Mouse (Mus musculus): ENCODE data around the gene 1700123O20Rik.

Gene 1700123O20Rik

DNA sequence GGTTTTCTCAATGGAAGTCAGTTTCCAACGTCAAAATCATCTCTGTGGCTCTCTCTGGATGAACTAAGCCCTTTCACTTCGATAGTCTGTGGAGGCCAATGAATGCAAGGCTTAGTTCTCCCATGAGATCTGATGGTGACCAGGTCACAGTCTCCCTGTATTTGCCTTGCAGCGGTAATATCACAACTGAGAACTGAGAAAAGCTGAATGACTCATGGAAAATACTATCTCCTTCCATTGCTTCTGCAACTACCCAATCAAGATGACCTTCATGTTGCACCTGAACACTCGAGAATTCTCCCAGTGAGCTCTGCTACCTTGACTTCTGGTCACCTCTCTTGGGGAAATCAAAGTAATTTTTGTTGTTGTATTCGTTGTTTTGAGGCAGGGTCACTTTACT is 41.5 kb downstream of the 1700123O20Rik start:
- DNase-seq: no peak

DNA sequence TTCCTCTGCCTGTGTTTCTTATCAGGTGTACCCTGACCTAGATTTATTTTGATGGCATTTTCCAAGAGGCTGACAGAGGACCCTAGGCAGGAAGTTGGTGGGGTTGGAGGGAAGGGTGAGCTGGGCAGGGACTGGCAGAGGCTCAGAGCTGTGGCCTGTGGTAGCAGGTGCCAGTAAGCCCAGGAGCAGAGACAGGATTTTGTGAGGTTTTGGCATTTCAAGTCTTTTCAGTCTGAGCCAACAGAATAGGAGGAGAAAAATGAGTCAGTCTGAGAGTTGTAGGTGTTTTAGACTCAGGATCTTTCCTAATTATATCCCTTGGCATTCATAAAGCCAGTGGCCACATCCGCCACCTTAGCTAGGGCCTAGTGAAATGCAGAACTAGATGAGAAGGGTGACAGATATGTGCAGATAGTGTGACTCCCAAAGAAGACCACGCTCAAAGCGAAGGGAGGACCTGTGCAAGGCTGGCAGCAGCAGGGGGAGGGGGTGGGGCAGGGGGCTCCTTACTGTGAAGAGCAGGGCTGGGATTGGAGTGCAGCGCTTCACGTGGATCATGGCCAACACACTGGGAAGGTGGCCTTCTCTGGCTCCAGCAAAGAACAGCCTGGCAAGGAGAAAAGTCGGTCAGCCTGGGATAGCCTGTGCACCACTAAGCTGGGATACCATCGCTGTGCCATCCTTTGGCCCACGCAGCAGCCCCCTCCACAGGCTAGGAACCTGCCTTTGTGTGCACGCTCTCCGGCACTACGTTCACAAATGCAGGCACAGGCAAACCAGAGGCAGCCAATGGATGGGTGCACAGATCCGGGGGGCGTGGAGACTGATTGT is 43.0 kb downstream of the 1700123O20Rik start:
- DNase-seq: no peak

DNA sequence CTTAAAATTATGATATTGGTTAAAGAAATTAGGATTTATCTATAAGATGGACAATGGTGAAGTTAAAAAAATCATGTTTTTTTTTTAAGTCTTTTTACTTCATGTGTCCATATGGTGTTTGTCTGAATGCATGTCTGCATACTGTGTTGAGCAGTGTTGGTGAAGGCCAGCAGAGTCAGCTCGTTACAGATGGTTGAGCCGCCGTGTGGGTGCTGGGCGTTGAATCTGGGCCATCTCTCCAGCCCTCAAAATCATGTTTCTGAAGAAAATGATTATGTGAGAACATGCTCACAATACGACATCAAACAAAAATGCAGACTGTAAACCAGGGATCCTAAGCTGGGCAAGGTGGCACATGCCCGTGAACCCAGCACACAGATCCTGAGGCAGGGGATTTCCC is 44.3 kb downstream of the 1700123O20Rik start:
- no peak for DNase-seq

DNA sequence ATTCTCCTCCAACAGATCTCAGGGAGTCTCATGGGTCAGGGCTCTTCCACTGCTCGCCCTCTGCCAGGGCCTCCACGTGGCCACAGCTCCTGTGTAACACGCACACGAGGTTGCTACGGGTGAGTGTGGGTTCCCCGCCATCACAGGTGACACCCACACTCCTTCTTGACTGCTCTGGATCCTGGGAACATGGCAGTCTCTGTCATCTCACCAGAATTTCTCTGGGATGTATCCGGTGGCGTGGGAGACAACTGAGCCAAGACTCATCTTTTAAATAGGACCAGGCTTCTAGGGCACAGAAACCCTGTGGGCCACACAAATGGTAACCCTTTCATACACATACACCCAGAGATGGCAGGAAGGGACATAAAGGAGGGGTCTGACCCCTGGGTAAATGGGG is 46.2 kb downstream of the 1700123O20Rik start:
- DNase-seq: no peak

DNA sequence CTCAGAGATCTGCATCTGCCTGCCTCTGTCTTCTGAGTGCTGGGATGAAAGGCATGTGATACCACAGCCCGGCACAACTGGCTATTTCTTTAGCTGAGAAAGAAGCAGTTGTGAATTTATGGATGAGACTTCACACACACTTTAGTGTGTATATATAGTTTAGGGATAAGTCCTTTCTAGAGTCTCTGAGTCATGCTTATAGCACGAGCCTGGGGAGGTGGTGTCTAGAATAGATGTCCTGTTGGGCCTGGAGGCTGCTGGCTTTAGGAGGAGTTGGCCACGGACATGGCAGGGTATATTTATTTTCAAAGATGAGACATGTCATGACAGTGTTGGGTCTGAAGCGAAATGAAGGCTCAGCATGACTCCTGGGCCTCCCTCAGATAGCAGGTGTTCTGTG is 48.0 kb downstream of the 1700123O20Rik start:
- no peak for DNase-seq

DNA sequence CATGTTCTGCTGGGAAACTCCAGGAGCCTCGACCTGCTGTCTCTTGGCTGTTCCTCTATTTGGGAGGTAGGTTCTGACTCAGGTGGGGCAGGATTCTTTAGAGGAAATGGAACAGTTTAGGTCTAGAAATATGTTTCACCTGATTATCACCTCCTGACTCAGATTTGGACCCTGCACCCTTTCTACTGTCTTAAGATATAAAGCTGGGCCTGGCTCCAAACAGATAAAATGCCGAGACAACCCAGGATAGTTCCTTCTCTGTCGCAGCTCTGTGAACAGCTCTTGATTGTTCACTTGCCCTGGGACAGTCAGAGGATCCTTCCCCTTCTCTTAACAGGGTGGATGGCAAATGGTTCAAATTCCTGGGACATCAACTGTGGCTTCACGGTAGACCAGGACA is 49.2 kb downstream of the 1700123O20Rik start:
- no peak for DNase-seq

DNA sequence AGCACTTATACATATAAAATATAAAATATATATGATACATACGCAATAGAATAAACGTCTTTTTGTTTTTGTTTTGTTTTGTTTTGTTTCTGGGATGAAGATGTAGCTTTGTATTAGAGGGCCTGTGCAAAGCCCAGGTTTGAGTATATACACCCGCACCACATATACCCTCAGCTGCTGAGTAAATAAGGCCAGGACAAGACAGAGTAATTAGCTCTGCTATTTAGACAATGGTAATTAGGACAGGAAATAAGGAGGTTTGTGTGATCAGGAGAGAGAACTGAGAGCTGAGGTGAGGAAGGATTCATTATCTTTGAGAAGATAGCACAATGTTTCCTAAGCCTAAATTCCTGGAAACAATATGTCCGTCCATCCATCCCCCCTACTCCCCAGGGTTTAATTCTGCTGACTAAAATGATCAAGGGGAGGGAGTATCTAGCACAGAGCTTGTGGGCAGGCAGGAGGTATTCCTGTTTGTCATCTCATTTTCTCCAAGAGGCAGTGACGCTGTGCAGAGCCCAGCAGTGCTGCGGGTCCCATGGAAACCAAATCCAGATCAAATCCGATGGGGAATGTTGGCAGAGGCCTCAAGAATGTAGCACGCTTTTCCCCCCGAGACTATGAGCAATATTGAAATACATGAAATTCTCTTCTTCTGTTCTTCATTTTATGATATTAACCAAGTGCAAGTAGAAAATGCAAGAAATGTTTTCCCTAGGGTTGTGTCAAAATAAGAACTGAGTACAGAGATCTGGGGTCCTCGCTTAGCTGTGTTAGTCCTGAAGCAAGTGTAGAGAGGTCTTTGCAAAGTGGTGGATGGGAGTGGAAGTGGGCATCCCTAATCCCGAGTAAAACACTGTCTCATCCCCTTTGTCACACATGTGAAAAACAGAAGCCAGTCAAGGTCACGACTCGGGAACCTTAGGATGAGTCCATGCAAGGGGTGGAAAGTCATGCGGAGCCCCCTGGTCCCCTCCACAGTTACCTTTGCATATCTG is 50.8 kb downstream of the 1700123O20Rik start:
- DNase-seq: peak; percentile 32

DNA sequence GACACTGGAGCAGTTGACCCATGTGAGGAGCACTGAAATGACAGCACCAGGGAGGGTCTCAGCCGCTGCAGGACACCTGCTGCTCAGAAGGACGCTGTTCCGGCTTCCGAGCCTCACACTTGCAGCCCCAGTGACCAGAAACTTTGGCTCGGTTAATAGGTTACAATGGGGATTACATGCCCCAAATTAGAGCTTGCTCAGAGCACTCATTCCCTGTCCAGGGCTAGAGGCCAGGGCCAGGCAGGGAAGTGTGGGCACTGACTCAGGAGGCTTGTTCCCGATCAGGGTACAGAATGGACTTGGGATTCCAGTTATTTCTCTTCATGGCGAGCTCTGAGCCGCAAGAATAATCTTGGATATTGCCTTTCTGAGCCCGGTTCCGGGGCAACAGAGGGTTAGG is 51.6 kb downstream of the 1700123O20Rik start:
- no peak for DNase-seq
